ENCODE assay signal across 25 mouse cellular contexts in genomic region chr1:152080244-152080643, GRCm38 (mm10). TPM values are rescaled to one million over a fixed set of nuclear protein-coding genes. Genes with fewer than 3 reads are reported as not detected.
DNase-seq lines count a peak whose midpoint lies in the region; ATAC-seq and TF ChIP-seq lines count a peak whose summit lies in the region.
"Had no signal": no experiment of that assay in that cellular context is flagged by ENCODE, and none has a peak within 500 bp of the region (broad histone marks: within the 10 kb centered on the region; RNA-seq: fewer than 3 reads in every experiment).

No protein-coding gene starts in this region.

- H3K4me3 ChIP-seq in hindbrain, embryonic 12.5 days: no peak overlapping the region
- no peak overlapping the region for H3K4me3 ChIP-seq in hindbrain, embryonic 11.5 days (ENCODE audit: low read depth, low read length)
- no peak overlapping the region for H3K4me3 ChIP-seq in intestine, postnatal 0 days (ENCODE audit: low read depth, low read length)
- H3K4me3 ChIP-seq: forebrain, embryonic 10.5 days; forebrain, embryonic 15.5 days; heart, embryonic 12.5 days; heart, embryonic 15.5 days; hindbrain, embryonic 10.5 days; hindbrain, embryonic 15.5 days had no signal

- no peak for TF ChIP-seq CTCF in intestine, postnatal 0 days (IDR thresholded peaks at IDR 0.05; ENCODE audit: low read depth)

- peaks cover 54% of the 10 kb centered on the region for H3K4me1 ChIP-seq in hindbrain, embryonic 12.5 days
- H3K4me1 ChIP-seq in hindbrain, embryonic 11.5 days (replicated peaks; ENCODE audit: control insufficient read depth, insufficient read depth, low read length): peaks cover 11% of the 10 kb centered on the region
- H3K4me1 ChIP-seq in intestine, postnatal 0 days (replicated peaks; ENCODE audit: control insufficient read depth, insufficient read depth, low read length): no peaks in the 10 kb centered on the region

- peak; percentile 5 for DNase-seq in cerebellum, adult 9-10 months
- DNase-seq in cerebellum, postnatal 25 days: no peak
- no peak for DNase-seq in hindbrain, embryonic 11.5 days (ENCODE audit: low spot score)
- DNase-seq: adrenal gland, postnatal 10 days; adrenal gland, postnatal 36 days; B cell, adult 2 months; cerebellum, adult 18-20 months; cerebellum, adult 9-11 months; cerebellum, postnatal 36 days; gastrocnemius, postnatal 25 days; heart, postnatal 10 days; heart, postnatal 36 days; kidney, adult 18-20 months had no signal

- no peaks in the 10 kb centered on the region for H3K27me3 ChIP-seq in hindbrain, embryonic 12.5 days
- H3K27me3 ChIP-seq in hindbrain, embryonic 11.5 days (ENCODE audit: control insufficient read depth, insufficient read depth, low read length): no peaks in the 10 kb centered on the region
- no peaks in the 10 kb centered on the region for H3K27me3 ChIP-seq in intestine, postnatal 0 days (replicated peaks; ENCODE audit: control insufficient read depth, insufficient read depth, low read length)
- H3K27me3 ChIP-seq: CH12.LX; forebrain, embryonic 15.5 days; heart, embryonic 12.5 days; heart, embryonic 15.5 days; hindbrain, embryonic 15.5 days; Patski had no signal

- H3K36me3 ChIP-seq in hindbrain, embryonic 12.5 days: no peaks in the 10 kb centered on the region
- no peaks in the 10 kb centered on the region for H3K36me3 ChIP-seq in hindbrain, embryonic 11.5 days (ENCODE audit: control insufficient read depth, insufficient read depth, low read length)
- H3K36me3 ChIP-seq in intestine, postnatal 0 days (ENCODE audit: control insufficient read depth, insufficient read depth): no peaks in the 10 kb centered on the region
- H3K36me3 ChIP-seq: forebrain, embryonic 10.5 days; forebrain, embryonic 15.5 days; G1E; heart, embryonic 12.5 days; heart, embryonic 15.5 days; hindbrain, embryonic 10.5 days; hindbrain, embryonic 15.5 days had no signal

- 0 out of 2 replicates have a peak overlapping the region, but pooled peaks have one; percentile 17 for H3K27ac ChIP-seq in hindbrain, embryonic 12.5 days
- H3K27ac ChIP-seq in hindbrain, embryonic 11.5 days (ENCODE audit: low read depth, low read length): no peak overlapping the region
- H3K27ac ChIP-seq in intestine, postnatal 0 days (ENCODE audit: low read depth, low read length): no peak overlapping the region
- H3K27ac ChIP-seq: forebrain, embryonic 10.5 days; forebrain, embryonic 15.5 days; heart, embryonic 15.5 days; hindbrain, embryonic 10.5 days; hindbrain, embryonic 15.5 days had no signal

- no peak overlapping the region for H3K4me2 ChIP-seq in hindbrain, embryonic 12.5 days (replicated peaks)
- no peak overlapping the region for H3K4me2 ChIP-seq in hindbrain, embryonic 11.5 days (replicated peaks; ENCODE audit: low read depth, low read length)
- no peak overlapping the region for H3K4me2 ChIP-seq in intestine, postnatal 0 days (replicated peaks; ENCODE audit: low read depth)
- H3K4me2 ChIP-seq: forebrain, embryonic 15.5 days; heart, embryonic 12.5 days; heart, embryonic 15.5 days; hindbrain, embryonic 15.5 days had no signal

- no peaks in the 10 kb centered on the region for H3K9me3 ChIP-seq in hindbrain, embryonic 12.5 days (replicated peaks)
- H3K9me3 ChIP-seq in hindbrain, embryonic 11.5 days (ENCODE audit: control insufficient read depth, low read length): no peaks in the 10 kb centered on the region
- no peaks in the 10 kb centered on the region for H3K9me3 ChIP-seq in intestine, postnatal 0 days (ENCODE audit: control insufficient read depth)
- H3K9me3 ChIP-seq: forebrain, embryonic 10.5 days; forebrain, embryonic 15.5 days; heart, embryonic 12.5 days; heart, embryonic 15.5 days; hindbrain, embryonic 10.5 days; hindbrain, embryonic 15.5 days had no signal

- H3K9ac ChIP-seq in hindbrain, embryonic 12.5 days: no peak overlapping the region
- no peak overlapping the region for H3K9ac ChIP-seq in hindbrain, embryonic 11.5 days (ENCODE audit: low read depth, low read length)
- H3K9ac ChIP-seq in intestine, postnatal 0 days (ENCODE audit: low read depth, low read length): no peak overlapping the region
- H3K9ac ChIP-seq: forebrain, embryonic 15.5 days; heart, embryonic 12.5 days; heart, embryonic 15.5 days; hindbrain, embryonic 15.5 days had no signal

- 83% methylated on average over 6 of the region's 6 CpGs for WGBS in hindbrain, embryonic 12.5 days
- 90% methylated on average over 6 of the region's 6 CpGs for WGBS in hindbrain, embryonic 11.5 days
- 81% methylated on average over 6 of the region's 6 CpGs for WGBS in intestine, postnatal 0 days

- ATAC-seq in hindbrain, embryonic 12.5 days (ENCODE audit: low FRiP score): no peak
- no peak for ATAC-seq in hindbrain, embryonic 11.5 days (ENCODE audit: low FRiP score)
- ATAC-seq in megakaryocyte progenitor cell, adult 5-6 weeks (replicated peaks; ENCODE audit: poor library complexity): peak; percentile 40
- no peak for ATAC-seq in intestine, postnatal 0 days
- ATAC-seq: forebrain, embryonic 15.5 days; Patski had no signal

RNA-seq across cellular contexts. Expression of gene 1700025G04Rik, which starts 9.7 kb away (rescaled TPM):
- 51.0 and 58.8 TPM in 2 replicates for polyA plus RNA-seq in hindbrain, embryonic 12.5 days (2016; fragmentation: Nextera tagmentation; extraction: Ambion mirVana)
- 46.1 and 52.7 TPM in 2 replicates for polyA plus RNA-seq in hindbrain, embryonic 11.5 days (2014; fragmentation: Nextera tagmentation; extraction: Ambion mirVana)
- total RNA-seq in megakaryocyte progenitor cell, adult 5-6 weeks (2015): 14.8 and 15.5 TPM in 2 replicates
- 9.7 and 15.8 TPM in 2 replicates for total RNA-seq in megakaryocyte progenitor cell, adult 5-6 weeks (2017)
- 25.6 and 25.8 TPM in 2 replicates for polyA plus RNA-seq in intestine, postnatal 0 days (2015; fragmentation: Nextera tagmentation; extraction: Ambion mirVana)
- polyA plus RNA-seq: G1E had no signal
